Mouse (Mus musculus) liver, embryonic 12.5 days (tissue): ENCODE measurements at regions not wholly inside any gene's neighbourhood (a gene's known extent, or its start where the extent isn't known, plus 50 kb on each side); places are given as distances from the start of the nearest gene placed in this dataset.

Source experiments
- ATAC-seq: fragments of 200-750 bp; cut with Nextera tagmentation; 2 replicates; pipeline ENCODE4 v1.8.0; 2017; ENCODE audit warnings: moderate number of reproducible peaks, mild to moderate bottlenecking, moderate library complexity
- H3K27ac ChIP-seq: fragments of 300-500 bp; sonication (generic); 2 replicates; pipeline ENCODE4 v1.5.1; 2016; ENCODE audit warnings: mild to moderate bottlenecking
- H3K27me3 ChIP-seq: fragments of 300-500 bp; sonication (generic); replicated peaks from 2 replicates; pipeline ENCODE4 v1.6.1; 2016; ENCODE audit warnings: mild to moderate bottlenecking, moderate library complexity
- H3K36me3 ChIP-seq: fragments of 300-500 bp; sonication (generic); 2 replicates; pipeline ENCODE4 v1.6.1; 2016; ENCODE audit warnings: mild to moderate bottlenecking, moderate library complexity
- H3K4me1 ChIP-seq: fragments of 300-500 bp; sonication (generic); 2 replicates; pipeline ENCODE4 v1.6.1; 2016
- H3K4me2 ChIP-seq: fragments of 300-500 bp; sonication (generic); 2 replicates; pipeline ENCODE4 v1.6.1; 2016; ENCODE audit warnings: mild to moderate bottlenecking, moderate library complexity
- H3K4me3 ChIP-seq: fragments of 300-500 bp; sonication (generic); 2 replicates; pipeline ENCODE4 v1.5.1; 2016; ENCODE audit warnings: mild to moderate bottlenecking, moderate library complexity
- H3K9ac ChIP-seq: fragments of 300-500 bp; sonication (generic); 2 replicates; pipeline ENCODE4 v1.6.1; 2016; ENCODE audit warnings: mild to moderate bottlenecking, moderate library complexity
- H3K9me3 ChIP-seq: fragments of 300-500 bp; sonication (generic); replicated peaks from 2 replicates; pipeline ENCODE4 v1.6.1; 2016; ENCODE audit warnings: mild to moderate bottlenecking, moderate library complexity
- WGBS: fragments of 180-500 bp; shearing (Covaris S2); methylation state at CpG from one replicate; pipeline ENCODE4 v1.1.7; 2016; ENCODE audit not compliant: insufficient replicate concordance; 5-methylcytosine and 5-hydroxymethylcytosine counted together

DNA sequence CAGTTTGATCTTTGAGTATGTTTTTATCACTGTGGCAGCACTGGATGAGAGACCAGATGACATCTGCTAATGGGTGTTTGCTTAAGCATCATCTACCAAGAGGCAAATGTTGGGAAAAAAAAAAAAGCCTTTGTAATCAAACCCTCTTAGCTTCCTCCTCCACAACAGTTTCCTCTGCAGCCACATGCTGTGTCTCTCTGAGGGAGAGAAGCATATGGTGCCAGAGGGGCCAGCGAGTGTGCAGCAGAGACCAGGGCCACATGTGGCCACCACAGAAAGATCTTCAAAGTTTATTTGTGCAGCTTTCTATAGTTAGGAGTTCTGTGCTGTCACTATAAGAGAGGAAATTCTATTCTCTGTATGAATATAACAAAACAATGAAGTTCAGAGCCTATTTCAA, 427.6 kb upstream of the Klf6 start:
- WGBS, result 30% methylated on average over 1 of the region's 1 CpGs
- Histone ChIP-seq H3K27ac (no peak overlapping the region), H3K36me3 (no peaks in the 10 kb centered on the region), H3K9ac (no peak overlapping the region), H3K27me3 (no peaks in the 10 kb centered on the region), H3K4me1 (no peaks in the 10 kb centered on the region), H3K9me3 (no peaks in the 10 kb centered on the region), H3K4me3 (no peak overlapping the region), H3K4me2 (no peak overlapping the region)
- ATAC-seq, result no peak

DNA sequence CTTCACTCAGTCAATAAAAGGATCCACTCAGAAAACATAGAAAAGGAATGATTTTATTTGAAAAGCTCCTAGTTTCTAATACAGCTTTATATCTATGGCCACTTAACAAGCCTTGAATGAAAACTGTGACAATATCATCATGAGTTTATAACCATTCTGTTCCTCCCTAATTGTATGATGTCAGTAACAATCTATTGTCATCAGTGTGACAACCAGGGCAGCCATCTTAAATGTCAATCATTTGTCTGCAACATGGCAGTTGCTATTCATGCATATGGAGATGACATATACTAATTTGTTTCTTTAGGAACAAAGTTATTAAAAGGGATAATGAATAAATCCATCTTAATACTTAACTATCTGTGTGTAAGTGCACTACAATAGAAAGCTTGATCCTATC, 426.2 kb upstream of the Klf6 start:
- Histone ChIP-seq H3K4me1 (no peaks in the 10 kb centered on the region), H3K9ac (no peak overlapping the region), H3K27ac (no peak overlapping the region), H3K4me3 (no peak overlapping the region), H3K9me3 (no peaks in the 10 kb centered on the region), H3K27me3 (no peaks in the 10 kb centered on the region), H3K36me3 (no peaks in the 10 kb centered on the region), H3K4me2 (no peak overlapping the region)
- no peak for ATAC-seq

DNA sequence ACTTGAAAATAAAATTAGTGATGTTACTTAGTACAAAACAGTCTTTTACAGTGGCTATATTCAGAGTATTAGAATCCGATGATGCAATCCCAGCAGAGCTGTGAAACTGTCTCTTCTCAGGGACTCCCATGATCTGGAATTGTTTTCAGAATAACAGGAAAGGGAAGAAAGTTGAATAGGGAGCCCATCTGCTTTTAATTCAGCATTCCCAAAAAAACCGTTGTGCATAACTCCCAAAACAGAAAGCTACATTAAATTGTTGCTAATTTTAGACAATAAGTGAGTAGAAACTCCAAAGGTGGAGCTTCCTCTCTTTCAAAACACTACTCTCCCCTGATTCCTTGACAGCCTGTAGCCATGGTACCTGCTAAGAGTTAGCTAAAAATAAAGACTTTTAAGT, 425.1 kb upstream of the Klf6 start:
- no peaks in the 10 kb centered on the region for H3K4me1 ChIP-seq
- ATAC-seq, result no peak
- no peak overlapping the region for H3K4me2 ChIP-seq
- no peak overlapping the region for H3K4me3 ChIP-seq
- 73% methylated on average over 2 of the region's 2 CpGs for WGBS
- no peaks in the 10 kb centered on the region for H3K9me3 ChIP-seq
- no peak overlapping the region for H3K27ac ChIP-seq
- no peaks in the 10 kb centered on the region for H3K36me3 ChIP-seq
- no peak overlapping the region for H3K9ac ChIP-seq
- no peaks in the 10 kb centered on the region for H3K27me3 ChIP-seq

DNA sequence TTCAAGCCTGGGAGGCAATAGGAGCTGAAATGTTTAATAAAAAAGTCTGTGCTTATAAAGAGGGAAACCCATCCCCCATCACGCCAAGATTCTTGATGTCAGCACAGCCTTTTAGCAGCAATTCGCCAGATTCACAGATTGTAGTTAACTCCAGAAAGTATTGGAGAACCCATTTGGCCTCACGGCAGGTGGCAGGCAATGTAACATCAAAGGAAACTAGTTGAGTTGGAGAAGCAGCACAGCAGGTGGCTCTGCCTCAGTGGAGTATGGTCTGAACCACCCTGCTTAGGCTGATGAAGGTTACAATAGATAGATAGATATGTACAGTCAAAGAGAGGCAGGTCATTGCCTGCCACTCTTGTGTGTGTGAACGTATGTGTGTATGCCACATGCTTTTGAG, 420.8 kb upstream of the Klf6 start:
- Histone ChIP-seq H3K9ac (no peak overlapping the region), H3K4me1 (no peaks in the 10 kb centered on the region), H3K27ac (no peak overlapping the region), H3K27me3 (no peaks in the 10 kb centered on the region), H3K9me3 (no peaks in the 10 kb centered on the region), H3K36me3 (no peaks in the 10 kb centered on the region), H3K4me2 (no peak overlapping the region), H3K4me3 (no peak overlapping the region)
- ATAC-seq, result no peak
- 64% methylated on average over 4 of the region's 4 CpGs for WGBS

DNA sequence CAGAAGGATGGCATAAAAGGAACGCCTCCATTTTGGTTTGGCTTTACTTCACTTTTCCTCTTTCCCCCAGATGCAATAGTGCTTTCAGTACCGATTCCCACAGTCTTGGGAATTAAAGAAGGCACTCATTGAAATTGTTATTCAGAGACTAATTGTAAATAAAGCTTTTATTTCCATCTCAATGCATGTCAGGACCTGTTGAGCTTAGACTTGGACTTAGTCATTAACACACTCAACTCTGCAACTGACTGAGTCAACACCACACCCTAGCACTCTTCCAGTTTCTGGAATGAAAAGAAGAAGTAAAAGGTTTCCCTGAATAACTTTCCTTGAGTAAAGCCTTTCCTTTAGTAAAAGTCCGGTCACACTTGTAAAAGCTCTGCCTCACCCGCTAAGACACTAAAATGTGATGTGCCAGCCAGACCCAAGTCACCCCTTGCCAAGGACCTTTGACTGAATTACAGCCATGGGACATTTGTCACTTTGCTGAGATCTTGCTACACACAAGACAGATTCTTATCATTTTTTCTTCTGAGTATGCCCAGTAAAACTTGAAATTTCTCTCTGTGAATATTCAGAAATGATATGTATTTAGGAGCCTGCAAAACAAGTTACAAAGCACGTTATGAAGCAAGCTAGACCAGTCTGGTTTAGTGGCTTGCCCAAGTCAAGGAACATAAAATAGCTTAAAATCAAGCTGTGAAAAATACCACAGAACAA, 416.4 kb upstream of the Klf6 start:
- Histone ChIP-seq H3K9me3 (no peaks in the 10 kb centered on the region), H3K4me2 (no peak overlapping the region), H3K9ac (no peak overlapping the region), H3K4me1 (no peaks in the 10 kb centered on the region), H3K27me3 (no peaks in the 10 kb centered on the region), H3K27ac (no peak overlapping the region), H3K4me3 (no peak overlapping the region), H3K36me3 (no peaks in the 10 kb centered on the region)
- no peak for ATAC-seq
- 67% methylated on average over 5 of the region's 5 CpGs for WGBS

DNA sequence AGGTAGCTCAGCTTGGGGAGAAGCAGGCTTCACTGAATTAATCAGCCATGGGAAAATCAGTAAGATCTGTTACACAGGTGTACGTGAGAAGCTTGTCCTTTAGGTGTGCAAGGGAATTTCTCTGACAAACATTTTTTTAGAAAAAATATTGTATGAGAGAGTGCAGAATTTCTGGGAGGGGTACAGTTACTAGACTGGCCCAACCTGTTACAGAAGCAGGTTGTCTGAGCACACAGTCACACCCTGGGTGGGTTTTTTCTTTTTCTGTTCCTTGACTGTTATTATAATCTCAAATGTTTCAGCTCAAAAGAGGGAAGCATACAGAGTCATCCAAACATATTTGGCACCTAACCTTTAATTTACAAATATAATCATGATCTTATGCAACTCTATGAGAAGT, 412.7 kb upstream of the Klf6 start:
- no peaks in the 10 kb centered on the region for H3K9me3 ChIP-seq
- no peaks in the 10 kb centered on the region for H3K4me1 ChIP-seq
- 70% methylated on average over 1 of the region's 1 CpGs for WGBS
- no peak overlapping the region for H3K4me2 ChIP-seq
- H3K27ac ChIP-seq, result no peak overlapping the region
- no peaks in the 10 kb centered on the region for H3K36me3 ChIP-seq
- no peak overlapping the region for H3K9ac ChIP-seq
- H3K4me3 ChIP-seq, result no peak overlapping the region
- H3K27me3 ChIP-seq, result no peaks in the 10 kb centered on the region
- ATAC-seq, result no peak

DNA sequence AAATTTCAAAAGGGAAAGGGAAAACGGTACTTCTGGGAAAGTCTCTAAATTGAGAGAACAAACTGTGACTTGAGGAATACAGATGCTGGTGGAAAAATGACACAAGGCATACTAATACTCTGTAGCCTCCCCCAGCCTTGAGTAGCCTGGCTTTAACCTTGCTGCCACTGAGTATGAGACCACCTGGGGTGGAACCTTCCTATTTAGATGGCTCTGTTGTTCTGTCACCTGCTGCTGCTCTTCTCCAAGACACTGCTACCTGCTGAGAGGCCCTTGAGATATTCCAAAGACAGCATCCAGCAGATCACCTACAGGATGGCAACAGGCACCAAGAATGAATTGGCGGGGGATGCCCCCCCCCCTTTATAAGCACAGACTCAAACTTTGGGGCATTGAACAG, 380.5 kb upstream of the Klf6 start:
- 57% methylated on average over 2 of the region's 2 CpGs for WGBS
- Histone ChIP-seq H3K4me2 (no peak overlapping the region), H3K4me3 (no peak overlapping the region), H3K27ac (no peak overlapping the region), H3K9ac (no peak overlapping the region), H3K36me3 (no peaks in the 10 kb centered on the region), H3K4me1 (no peaks in the 10 kb centered on the region), H3K9me3 (no peaks in the 10 kb centered on the region), H3K27me3 (no peaks in the 10 kb centered on the region)
- ATAC-seq, result no peak

DNA sequence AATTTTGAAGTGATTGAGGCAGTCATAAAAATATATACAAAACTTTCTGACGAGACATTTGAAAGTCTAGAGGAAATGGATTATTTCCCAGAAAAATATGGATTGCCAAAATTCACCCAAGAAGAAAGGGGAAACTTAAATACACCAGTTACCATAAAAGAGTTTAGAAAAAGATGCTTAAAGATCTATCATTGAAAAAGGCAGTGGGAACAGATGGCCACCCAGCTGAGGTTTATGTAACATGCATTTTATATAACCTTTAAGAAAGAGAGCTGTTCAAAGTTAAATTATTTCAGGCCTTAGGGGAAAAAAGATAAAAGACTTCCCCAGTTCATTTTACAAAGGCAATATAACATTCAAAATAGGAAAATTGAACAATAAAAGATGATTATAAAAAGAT, 369.0 kb upstream of the Klf6 start:
- no peak overlapping the region for H3K4me2 ChIP-seq
- 57% methylated on average over 1 of the region's 1 CpGs for WGBS
- H3K27ac ChIP-seq, result no peak overlapping the region
- no peaks in the 10 kb centered on the region for H3K4me1 ChIP-seq
- no peak overlapping the region for H3K4me3 ChIP-seq
- no peaks in the 10 kb centered on the region for H3K36me3 ChIP-seq
- no peak for ATAC-seq
- H3K9ac ChIP-seq, result no peak overlapping the region
- no peaks in the 10 kb centered on the region for H3K27me3 ChIP-seq
- no peaks in the 10 kb centered on the region for H3K9me3 ChIP-seq

DNA sequence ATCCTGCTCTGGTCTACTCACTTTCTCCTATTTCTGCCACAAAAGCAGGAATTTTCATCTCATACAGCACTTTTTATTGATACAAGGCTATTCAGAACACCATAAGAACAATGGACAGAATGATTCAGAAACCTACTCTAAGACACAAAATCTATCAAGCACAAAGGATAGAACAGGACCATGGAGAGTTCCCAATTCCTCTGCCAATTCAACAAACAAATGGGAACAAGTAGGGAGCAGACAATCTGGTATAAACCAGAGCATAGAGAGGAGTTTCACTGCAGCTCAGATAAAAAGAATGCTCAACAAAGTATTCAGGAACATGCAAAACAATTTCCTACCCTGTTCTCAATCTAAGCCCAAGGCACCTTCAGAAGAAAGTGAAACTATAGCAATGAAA, 363.7 kb upstream of the Klf6 start:
- no peak for ATAC-seq
- no peak overlapping the region for H3K9ac ChIP-seq
- no peaks in the 10 kb centered on the region for H3K4me1 ChIP-seq
- H3K36me3 ChIP-seq, result no peaks in the 10 kb centered on the region
- no peak overlapping the region for H3K4me2 ChIP-seq
- H3K27me3 ChIP-seq, result no peaks in the 10 kb centered on the region
- H3K9me3 ChIP-seq, result no peaks in the 10 kb centered on the region
- H3K4me3 ChIP-seq, result no peak overlapping the region
- H3K27ac ChIP-seq, result no peak overlapping the region

DNA sequence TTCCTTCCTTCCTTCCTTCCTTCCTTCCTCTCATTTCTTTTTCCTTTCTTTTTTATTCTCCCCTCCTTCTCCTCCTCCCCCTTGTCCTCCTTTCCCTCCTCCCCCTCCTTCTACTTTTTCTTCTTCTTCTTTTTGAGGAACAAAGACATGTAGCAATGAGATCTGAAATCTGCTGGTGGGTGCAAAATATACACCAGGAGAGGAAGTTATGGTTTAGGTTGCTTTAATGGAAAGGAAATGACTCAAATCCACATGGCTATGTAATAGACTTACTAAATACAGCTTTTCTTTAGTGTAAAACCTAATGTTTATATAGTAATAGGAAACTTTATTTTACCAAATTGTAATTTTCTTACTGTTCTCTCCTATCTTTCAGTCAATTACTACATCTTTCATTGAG, 349.5 kb upstream of the Klf6 start:
- H3K9ac ChIP-seq, result no peak overlapping the region
- H3K9me3 ChIP-seq, result no peaks in the 10 kb centered on the region
- no peaks in the 10 kb centered on the region for H3K4me1 ChIP-seq
- H3K36me3 ChIP-seq, result no peaks in the 10 kb centered on the region
- no peak overlapping the region for H3K4me2 ChIP-seq
- ATAC-seq, result no peak
- no peak overlapping the region for H3K27ac ChIP-seq
- H3K4me3 ChIP-seq, result no peak overlapping the region
- H3K27me3 ChIP-seq, result no peaks in the 10 kb centered on the region

DNA sequence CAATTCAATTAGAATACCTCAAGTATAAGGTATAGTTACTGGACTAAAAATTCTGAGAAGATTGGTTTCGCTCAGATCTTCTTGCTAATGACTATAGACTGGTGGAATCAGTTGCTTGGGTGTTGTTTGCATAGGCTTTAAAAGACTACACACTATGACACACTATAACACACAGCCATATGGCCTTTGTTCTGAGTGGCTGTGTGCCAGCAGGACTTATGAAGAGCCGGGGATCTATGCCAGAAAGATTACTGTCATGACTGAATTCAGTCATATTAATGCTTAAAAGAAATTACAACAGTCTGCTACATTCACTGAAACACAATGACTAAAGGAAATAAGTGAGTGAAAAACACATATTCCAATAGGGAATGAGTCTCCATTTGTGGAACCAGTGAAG, 345.7 kb upstream of the Klf6 start:
- Histone ChIP-seq H3K36me3 (no peaks in the 10 kb centered on the region), H3K27me3 (no peaks in the 10 kb centered on the region), H3K4me3 (no peak overlapping the region), H3K9me3 (no peaks in the 10 kb centered on the region), H3K4me2 (no peak overlapping the region), H3K4me1 (no peaks in the 10 kb centered on the region), H3K27ac (no peak overlapping the region), H3K9ac (no peak overlapping the region)
- no peak for ATAC-seq
- 61% methylated on average over 2 of the region's 2 CpGs for WGBS

DNA sequence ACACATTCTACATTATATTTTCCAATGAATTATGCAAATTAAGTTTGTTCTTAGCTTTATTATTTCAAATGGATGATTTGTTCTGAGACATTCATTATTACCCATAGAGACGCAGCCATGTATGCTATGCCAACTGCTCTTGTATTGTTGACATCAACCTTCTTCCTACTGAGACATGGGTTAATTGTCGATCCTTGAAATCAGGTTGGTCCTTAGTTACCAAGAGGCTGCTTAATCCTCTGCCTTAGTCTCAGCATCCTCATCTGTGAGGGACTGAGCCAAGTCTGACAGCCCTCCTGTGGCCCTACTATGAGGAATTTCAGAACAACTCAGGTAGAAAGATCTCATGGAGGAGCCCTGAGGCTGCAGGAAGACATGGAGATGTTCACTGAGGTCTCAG, 345.2 kb upstream of the Klf6 start:
- H3K4me2 ChIP-seq, result no peak overlapping the region
- H3K27ac ChIP-seq, result no peak overlapping the region
- WGBS, result 81% methylated on average over 2 of the region's 2 CpGs
- H3K36me3 ChIP-seq, result no peaks in the 10 kb centered on the region
- H3K9me3 ChIP-seq, result no peaks in the 10 kb centered on the region
- H3K4me1 ChIP-seq, result no peaks in the 10 kb centered on the region
- no peak for ATAC-seq
- no peak overlapping the region for H3K4me3 ChIP-seq
- H3K27me3 ChIP-seq, result no peaks in the 10 kb centered on the region
- H3K9ac ChIP-seq, result no peak overlapping the region

DNA sequence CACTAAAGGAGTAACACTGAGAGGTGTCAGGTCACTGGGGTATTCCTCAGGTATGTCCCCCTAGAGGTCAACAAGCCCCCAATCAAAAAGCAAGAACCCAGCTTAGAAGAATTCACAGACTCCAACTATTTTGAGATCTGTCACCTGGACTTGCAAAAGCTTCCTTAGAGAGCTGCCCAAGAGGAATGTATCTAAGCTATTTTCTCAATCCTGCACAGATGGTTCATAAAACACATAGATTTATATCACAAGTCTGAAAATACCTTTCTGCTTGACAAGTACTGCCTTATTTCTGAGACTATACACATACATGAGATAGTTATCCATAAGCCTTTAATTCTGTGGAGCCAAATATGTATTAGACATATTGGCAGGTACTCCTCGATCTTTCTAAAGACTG, 342.1 kb upstream of the Klf6 start:
- H3K9ac ChIP-seq, result no peak overlapping the region
- H3K36me3 ChIP-seq, result no peaks in the 10 kb centered on the region
- H3K4me1 ChIP-seq, result no peaks in the 10 kb centered on the region
- ATAC-seq, result no peak
- no peak overlapping the region for H3K4me2 ChIP-seq
- no peak overlapping the region for H3K27ac ChIP-seq
- 67% methylated on average over 1 of the region's 1 CpGs for WGBS
- H3K27me3 ChIP-seq, result no peaks in the 10 kb centered on the region
- no peaks in the 10 kb centered on the region for H3K9me3 ChIP-seq
- H3K4me3 ChIP-seq, result no peak overlapping the region
